Mouse (Mus musculus): ENCODE data around the gene Cblb. TPM values are rescaled to one million over a fixed set of nuclear protein-coding genes. Genes with fewer than 3 reads are reported as not detected.

Gene Cblb
- polyA plus RNA-seq, 1 experiment from 2014 or later = 2.1 TPM

DNA sequence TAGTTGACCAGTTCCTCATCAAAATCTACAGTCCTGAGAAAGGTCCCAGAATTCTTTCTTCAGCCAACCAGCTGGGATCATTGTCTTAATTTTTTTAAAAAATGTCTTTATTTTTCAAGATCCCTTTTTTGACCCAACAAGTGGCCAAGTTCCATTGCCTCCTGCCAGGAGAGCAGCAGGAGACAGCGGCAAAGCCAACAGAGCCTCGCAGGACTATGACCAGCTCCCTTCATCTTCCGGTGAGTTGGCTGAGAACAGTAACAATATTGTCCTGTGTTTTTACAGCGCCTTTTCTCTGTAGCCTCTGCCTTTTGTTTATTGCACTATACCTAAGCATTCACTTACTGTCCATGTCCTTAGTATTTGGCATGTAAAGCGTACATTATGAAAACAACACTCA, 163.0 kb downstream of the Cblb start:
- Histone ChIP-seq H3K9ac (replicated peaks) (no peak overlapping the region), H3K27me3 (ENCODE audit: insufficient read depth, low read length) (no peaks in the 10 kb centered on the region), H3K27ac (ENCODE audit: low read depth) (no peak overlapping the region), H3K4me3 (ENCODE audit: low read depth, low read length) (no peak overlapping the region), H3K36me3 (replicated peaks; ENCODE audit: insufficient read depth, low read length) (peaks cover 37% of the 10 kb centered on the region), H3K4me2 (ENCODE audit: low read depth, low read length) (no peak overlapping the region), H3K9me3 (ENCODE audit: low read length) (no peaks in the 10 kb centered on the region), H3K4me1 (ENCODE audit: insufficient read depth) (no peaks in the 10 kb centered on the region)
- ATAC-seq (no peak), DNase-seq (no peak)
- 91% methylated on average over 5 of the region's 5 CpGs for WGBS (ENCODE audit: insufficient replicate concordance)
- TF ChIP-seq EP300 (IDR thresholded peaks at IDR 0.05; ENCODE audit: low read depth) (no peak), CTCF (IDR thresholded peaks at IDR 0.05; ENCODE audit: low read depth) (no peak)

DNA sequence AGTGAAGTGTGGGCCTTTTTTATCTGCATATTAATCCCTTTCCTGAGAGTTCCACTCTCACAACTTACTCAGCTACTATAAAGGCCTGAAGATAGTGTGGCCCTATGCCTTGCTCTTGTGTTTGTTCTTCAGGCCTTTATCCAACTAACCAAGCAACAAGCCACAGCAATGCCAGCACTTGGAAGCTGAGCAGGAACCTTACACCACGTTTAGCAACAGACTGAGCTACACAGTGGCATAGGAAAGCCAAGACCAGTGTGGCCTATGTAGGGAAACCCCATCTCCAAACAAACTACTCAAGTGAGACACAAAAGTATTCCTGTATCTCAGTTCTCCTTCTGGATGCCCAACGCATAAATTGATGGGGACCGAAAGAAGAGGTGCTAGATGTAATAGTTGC, 163.8 kb downstream of the Cblb start:
- DNase-seq (no peak), ATAC-seq (no peak)
- H3K36me3 ChIP-seq (replicated peaks; ENCODE audit: insufficient read depth, low read length) = peaks cover 37% of the 10 kb centered on the region
- H3K4me2 ChIP-seq (ENCODE audit: low read depth, low read length) = no peak overlapping the region
- H3K9me3 ChIP-seq (ENCODE audit: low read length) = no peaks in the 10 kb centered on the region
- WGBS (ENCODE audit: insufficient replicate concordance) = 83% methylated on average over 3 of the region's 3 CpGs
- H3K4me3 ChIP-seq (ENCODE audit: low read depth, low read length) = no peak overlapping the region
- no peak for TF ChIP-seq EP300 (IDR thresholded peaks at IDR 0.05; ENCODE audit: low read depth)
- no peak for TF ChIP-seq CTCF (IDR thresholded peaks at IDR 0.05; ENCODE audit: low read depth)
- no peaks in the 10 kb centered on the region for H3K27me3 ChIP-seq (ENCODE audit: insufficient read depth, low read length)
- no peak overlapping the region for H3K9ac ChIP-seq (replicated peaks)
- H3K4me1 ChIP-seq (ENCODE audit: insufficient read depth) = no peaks in the 10 kb centered on the region
- H3K27ac ChIP-seq (ENCODE audit: low read depth) = no peak overlapping the region

DNA sequence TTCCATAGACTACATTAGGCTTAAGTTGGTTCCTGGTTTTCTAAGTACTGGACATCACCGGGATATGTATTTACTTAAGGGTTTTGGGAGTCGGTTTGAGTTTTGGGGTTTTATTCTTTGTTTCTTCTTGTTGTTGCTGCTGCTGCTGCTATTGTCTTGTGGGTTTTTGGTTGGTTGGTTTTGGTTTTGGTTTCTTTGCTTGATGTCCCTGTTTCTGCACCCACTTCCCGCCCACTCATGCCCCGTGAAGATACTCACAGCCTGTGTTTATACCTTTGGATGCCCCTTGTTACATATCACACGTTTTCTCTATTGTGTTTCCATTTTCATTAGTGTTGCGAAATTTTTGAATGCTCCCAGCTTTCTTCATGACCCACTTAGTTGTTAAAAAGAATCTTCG, 169.1 kb downstream of the Cblb start:
- H3K4me2 ChIP-seq (ENCODE audit: low read depth, low read length) = no peak overlapping the region
- H3K27me3 ChIP-seq (ENCODE audit: insufficient read depth, low read length) = no peaks in the 10 kb centered on the region
- DNase-seq = no peak
- 81% methylated on average over 7 of the region's 7 CpGs for WGBS (ENCODE audit: insufficient replicate concordance)
- no peaks in the 10 kb centered on the region for H3K4me1 ChIP-seq (ENCODE audit: insufficient read depth)
- no peak overlapping the region for H3K9ac ChIP-seq (replicated peaks)
- no peaks in the 10 kb centered on the region for H3K9me3 ChIP-seq (ENCODE audit: low read length)
- peaks cover 18% of the 10 kb centered on the region for H3K36me3 ChIP-seq (replicated peaks; ENCODE audit: insufficient read depth, low read length)
- H3K4me3 ChIP-seq (ENCODE audit: low read depth, low read length) = no peak overlapping the region
- no peak for TF ChIP-seq CTCF (IDR thresholded peaks at IDR 0.05; ENCODE audit: low read depth)
- no peak for TF ChIP-seq EP300 (IDR thresholded peaks at IDR 0.05; ENCODE audit: low read depth)
- no peak for ATAC-seq
- H3K27ac ChIP-seq (ENCODE audit: low read depth) = no peak overlapping the region

DNA sequence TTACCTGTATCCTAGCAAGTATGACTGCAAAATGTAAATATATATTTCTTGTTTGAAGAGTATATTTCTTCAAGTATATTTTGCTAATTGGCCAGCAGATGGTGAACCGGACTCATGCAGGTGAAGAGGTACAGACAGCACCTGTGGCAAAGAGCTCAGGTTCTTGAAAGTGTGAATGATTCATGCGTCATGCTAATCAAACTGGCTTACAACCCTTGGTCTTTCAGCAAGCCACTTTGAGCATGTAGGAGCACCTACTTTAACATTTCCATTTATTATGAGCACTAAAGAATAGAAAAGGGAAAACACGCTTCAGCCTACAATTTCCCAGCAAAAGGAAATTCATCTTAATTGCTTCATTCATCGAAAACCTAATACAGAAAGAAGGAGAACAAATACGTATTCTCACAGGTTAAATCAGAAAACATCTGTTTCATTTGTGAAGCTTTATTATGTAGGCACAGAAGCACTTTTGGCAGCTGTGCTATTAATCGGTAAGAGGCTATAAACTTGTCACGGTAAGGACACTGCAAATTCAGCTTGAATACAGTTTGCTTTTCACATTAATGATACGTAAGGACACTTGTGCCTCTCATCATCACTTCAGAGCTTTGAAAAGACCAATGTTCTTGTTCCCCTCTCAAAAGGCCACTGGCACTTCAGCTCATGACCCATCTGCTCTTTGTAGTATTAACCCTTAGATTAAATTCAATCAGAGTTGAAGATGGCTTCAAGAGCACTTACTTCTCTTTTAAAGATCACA, 180.0 kb downstream of the Cblb start:
- no peak overlapping the region for H3K9ac ChIP-seq (replicated peaks)
- H3K36me3 ChIP-seq (replicated peaks; ENCODE audit: insufficient read depth, low read length) = no peaks in the 10 kb centered on the region; the same call in 1 of the 2 replicates
- TF ChIP-seq EP300 (IDR thresholded peaks at IDR 0.05; ENCODE audit: low read depth) (no peak), CTCF (IDR thresholded peaks at IDR 0.05; ENCODE audit: low read depth) (no peak)
- H3K4me1 ChIP-seq (ENCODE audit: insufficient read depth) = no peaks in the 10 kb centered on the region
- no peak overlapping the region for H3K4me3 ChIP-seq (ENCODE audit: low read depth, low read length)
- H3K27me3 ChIP-seq (ENCODE audit: insufficient read depth, low read length) = no peaks in the 10 kb centered on the region
- no peak overlapping the region for H3K4me2 ChIP-seq (ENCODE audit: low read depth, low read length)
- DNase-seq (no peak), ATAC-seq (no peak)
- no peak overlapping the region for H3K27ac ChIP-seq (ENCODE audit: low read depth)
- no peaks in the 10 kb centered on the region for H3K9me3 ChIP-seq (ENCODE audit: low read length)
- WGBS (ENCODE audit: insufficient replicate concordance) = 85% methylated on average over 8 of the region's 8 CpGs

DNA sequence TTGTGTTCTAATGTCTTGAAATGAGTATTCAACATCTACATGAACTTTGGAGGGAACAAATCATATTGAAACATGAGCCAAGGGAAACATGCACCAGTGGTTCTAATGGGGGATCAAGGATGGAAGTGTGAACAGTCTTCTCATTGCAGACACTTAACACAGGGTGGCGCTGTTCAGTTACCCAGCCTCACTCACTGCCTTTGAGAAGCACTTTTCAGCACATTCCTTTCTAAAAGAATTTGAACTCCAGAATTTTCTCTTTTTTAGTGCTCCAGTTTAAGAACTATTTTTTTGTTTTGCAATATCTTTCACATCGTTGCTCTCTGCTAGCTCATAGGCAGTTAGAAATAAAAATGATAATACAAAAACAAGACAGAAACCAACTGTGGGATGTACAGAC, 188.0 kb downstream of the Cblb start:
- TF ChIP-seq CTCF (IDR thresholded peaks at IDR 0.05; ENCODE audit: low read depth) = peak; percentile 67
- TF ChIP-seq EP300 (IDR thresholded peaks at IDR 0.05; ENCODE audit: low read depth) = no peak
- H3K4me3 ChIP-seq (ENCODE audit: low read depth, low read length) = no peak overlapping the region
- H3K36me3 ChIP-seq (replicated peaks; ENCODE audit: insufficient read depth, low read length) = no peaks in the 10 kb centered on the region
- H3K9ac ChIP-seq (replicated peaks) = no peak overlapping the region
- no peak overlapping the region for H3K4me2 ChIP-seq (ENCODE audit: low read depth, low read length)
- H3K9me3 ChIP-seq (ENCODE audit: low read length) = no peaks in the 10 kb centered on the region
- no peaks in the 10 kb centered on the region for H3K27me3 ChIP-seq (ENCODE audit: insufficient read depth, low read length)
- 17% methylated on average over 2 of the region's 2 CpGs for WGBS (ENCODE audit: insufficient replicate concordance)
- ATAC-seq (no peak), DNase-seq (peak; percentile 40)
- no peaks in the 10 kb centered on the region for H3K4me1 ChIP-seq (ENCODE audit: insufficient read depth)
- no peak overlapping the region for H3K27ac ChIP-seq (ENCODE audit: low read depth)

DNA sequence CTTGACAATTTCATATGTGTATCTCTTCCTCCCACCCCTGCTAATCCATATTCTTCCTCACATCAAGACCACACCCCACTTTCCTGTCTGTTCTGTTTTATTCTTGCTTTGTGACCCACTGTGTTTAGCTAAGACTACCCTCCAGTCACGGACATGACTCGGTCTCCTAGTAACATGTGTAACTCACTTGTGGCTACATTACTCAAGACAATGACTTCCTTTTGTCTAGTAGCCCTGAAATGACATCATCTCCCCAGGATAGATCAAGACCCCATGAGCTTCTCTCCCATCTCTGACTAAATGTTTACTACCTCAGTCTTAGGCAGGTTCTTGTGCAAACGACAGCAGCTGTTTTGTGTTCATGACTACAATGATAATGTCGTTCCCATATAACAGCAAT, 191.9 kb downstream of the Cblb start:
- Histone ChIP-seq H3K9ac (replicated peaks) (no peak overlapping the region), H3K27me3 (ENCODE audit: insufficient read depth, low read length) (no peaks in the 10 kb centered on the region), H3K4me2 (ENCODE audit: low read depth, low read length) (no peak overlapping the region), H3K4me3 (ENCODE audit: low read depth, low read length) (no peak overlapping the region), H3K4me1 (ENCODE audit: insufficient read depth) (no peaks in the 10 kb centered on the region), H3K9me3 (ENCODE audit: low read length) (no peaks in the 10 kb centered on the region), H3K36me3 (replicated peaks; ENCODE audit: insufficient read depth, low read length) (no peaks in the 10 kb centered on the region), H3K27ac (ENCODE audit: low read depth) (no peak overlapping the region)
- no peak for ATAC-seq
- TF ChIP-seq CTCF (IDR thresholded peaks at IDR 0.05; ENCODE audit: low read depth) (no peak), EP300 (IDR thresholded peaks at IDR 0.05; ENCODE audit: low read depth) (no peak)
- 52% methylated on average over 4 of the region's 4 CpGs for WGBS (ENCODE audit: insufficient replicate concordance)
- DNase-seq = no peak

Measured in liver, postnatal 0 days (tissue).